Mouse (Mus musculus): ENCODE results near the gene Commd9.

Commd9 gene

GRCm38 (mm10) chr2:101909326-101910080 is 23.5 kb downstream of the Commd9 start:
- DNase-seq = no peak

- DNase-seq = no peak
Measured at GRCm38 (mm10) chr2:101918518-101918917, 32.5 kb downstream of the Commd9 start.

GRCm38 (mm10) chr2:101920136-101920554 is 34.1 kb downstream of the Commd9 start:
- DNase-seq = no peak

GRCm38 (mm10) chr2:101922302-101922701 is 36.3 kb downstream of the Commd9 start:
- no peak for DNase-seq

GRCm38 (mm10) chr2:101923181-101923580 is 37.1 kb downstream of the Commd9 start:
- no peak for DNase-seq

GRCm38 (mm10) chr2:101925183-101925582 is 39.1 kb downstream of the Commd9 start:
- DNase-seq = no peak

- no peak for DNase-seq
Measured at GRCm38 (mm10) chr2:101925591-101926188, 39.6 kb downstream of the Commd9 start.

GRCm38 (mm10) chr2:101932169-101932936 is 46.3 kb downstream of the Commd9 start:
- DNase-seq = no peak

- DNase-seq = no peak
Measured at GRCm38 (mm10) chr2:101933301-101933700, 47.3 kb downstream of the Commd9 start.

- no peak for DNase-seq
Measured at GRCm38 (mm10) chr2:101935006-101935405, 49.0 kb downstream of the Commd9 start.

GRCm38 (mm10) chr2:101950716-101951520 is 64.9 kb downstream of the Commd9 start:
- DNase-seq = no peak
